Mouse (Mus musculus) neural tube, embryonic 12.5 days (tissue): ENCODE measurements at regions not wholly inside any gene's neighbourhood (a gene's known extent, or its start where the extent isn't known, plus 50 kb on each side); places are given as distances from the start of the nearest gene placed in this dataset.

Experiments used
- ATAC-seq: fragments of 200-750 bp; cut with Nextera tagmentation; 2 replicates; pipeline ENCODE4 v1.8.0; 2017; ENCODE audit warnings: low read depth, mild to moderate bottlenecking, moderate TSS enrichment, moderate library complexity; ENCODE audit not compliant: low FRiP score
- H3K27ac ChIP-seq: fragments of 300-500 bp; sonication (generic); 2 replicates; pipeline ENCODE4 v1.5.1; 2016
- H3K27me3 ChIP-seq: fragments of 300-500 bp; sonication (generic); replicated peaks from 2 replicates; pipeline ENCODE4 v1.6.1; 2016; ENCODE audit warnings: mild to moderate bottlenecking
- H3K36me3 ChIP-seq: fragments of 300-500 bp; sonication (generic); 2 replicates; pipeline ENCODE4 v1.6.1; 2016; ENCODE audit warnings: mild to moderate bottlenecking
- H3K4me1 ChIP-seq: fragments of 300-500 bp; sonication (generic); 2 replicates; pipeline ENCODE4 v1.6.1; 2016
- H3K4me2 ChIP-seq: fragments of 300-500 bp; sonication (generic); replicated peaks from 2 replicates; pipeline ENCODE4 v1.6.1; 2016; ENCODE audit warnings: mild to moderate bottlenecking
- H3K4me3 ChIP-seq: fragments of 300-500 bp; sonication (generic); 2 replicates; pipeline ENCODE4 v1.5.1; 2016
- H3K9ac ChIP-seq: fragments of 300-500 bp; sonication (generic); 2 replicates; pipeline ENCODE4 v1.6.1; 2016; ENCODE audit warnings: mild to moderate bottlenecking
- H3K9me3 ChIP-seq: fragments of 300-500 bp; sonication (generic); 2 replicates; pipeline ENCODE4 v1.6.1; 2016; ENCODE audit warnings: mild to moderate bottlenecking
- WGBS: fragments of 180-500 bp; shearing (Covaris S2); methylation state at CpG from one replicate; pipeline ENCODE4 v1.1.7; 2016; 5-methylcytosine and 5-hydroxymethylcytosine counted together

GRCm38 (mm10) chr12:36842957-36843356, 265.4 kb upstream of the Meox2 start:
- Histone ChIP-seq H3K27ac (no peak overlapping the region), H3K4me2 (no peak overlapping the region), H3K36me3 (no peaks in the 10 kb centered on the region), H3K9me3 (no peaks in the 10 kb centered on the region), H3K27me3 (no peaks in the 10 kb centered on the region), H3K4me1 (no peaks in the 10 kb centered on the region), H3K4me3 (no peak overlapping the region), H3K9ac (no peak overlapping the region)
- 95% methylated on average over 1 of the region's 1 CpGs for WGBS
- no peak for ATAC-seq

DNA sequence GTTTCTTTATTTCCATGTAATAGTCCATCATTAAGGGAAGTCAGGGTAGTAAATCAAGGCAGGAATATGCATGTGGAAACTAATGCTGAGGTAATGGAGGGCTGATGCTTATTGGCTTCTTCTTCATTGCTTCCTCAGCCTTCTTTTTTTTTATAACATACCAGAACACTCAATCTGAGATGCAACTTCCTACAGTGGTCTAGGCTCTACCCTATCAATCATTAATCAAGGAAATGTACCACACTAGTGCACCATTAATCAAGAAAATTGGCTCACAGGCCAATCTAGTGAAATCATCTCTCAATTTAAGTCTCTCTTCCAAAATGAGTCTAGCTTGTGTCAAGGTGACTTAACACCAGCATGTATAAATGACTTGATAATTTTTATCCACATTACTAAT, 263.2 kb upstream of the Meox2 start:
- Histone ChIP-seq H3K27ac (no peak overlapping the region), H3K36me3 (no peaks in the 10 kb centered on the region), H3K4me1 (no peaks in the 10 kb centered on the region), H3K27me3 (no peaks in the 10 kb centered on the region), H3K4me3 (no peak overlapping the region), H3K9me3 (no peaks in the 10 kb centered on the region), H3K9ac (no peak overlapping the region), H3K4me2 (no peak overlapping the region)
- ATAC-seq = no peak

DNA sequence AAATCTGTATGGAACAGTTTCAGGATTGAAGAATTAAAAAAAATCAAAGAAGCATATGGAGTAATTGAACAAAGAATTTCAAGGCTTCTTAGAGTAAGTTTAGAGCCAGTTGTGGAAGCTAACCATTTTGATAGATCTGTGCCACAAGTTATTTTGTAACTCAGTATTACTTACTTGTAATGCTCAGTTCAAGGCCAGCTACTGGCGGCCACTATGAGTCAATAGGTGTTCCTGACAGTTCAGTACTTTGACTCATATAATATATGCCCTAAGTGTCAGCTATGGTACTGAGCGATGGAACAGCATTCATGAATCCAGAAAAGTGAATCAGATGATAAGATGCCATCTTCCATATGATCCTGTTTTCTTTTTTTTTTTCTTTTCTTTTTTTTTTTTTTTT, 259.3 kb upstream of the Meox2 start:
- 90% methylated on average over 2 of the region's 2 CpGs for WGBS

GRCm38 (mm10) chr12:36863113-36863512, 245.2 kb upstream of the Meox2 start:
- H3K4me3 ChIP-seq = no peak overlapping the region
- H3K4me2 ChIP-seq = no peak overlapping the region
- H3K9ac ChIP-seq = no peak overlapping the region
- no peaks in the 10 kb centered on the region for H3K9me3 ChIP-seq
- H3K4me1 ChIP-seq = no peaks in the 10 kb centered on the region
- WGBS = 86% methylated on average over 7 of the region's 7 CpGs
- no peaks in the 10 kb centered on the region for H3K27me3 ChIP-seq
- ATAC-seq = no peak
- no peak overlapping the region for H3K27ac ChIP-seq
- H3K36me3 ChIP-seq = no peaks in the 10 kb centered on the region

More for the DNA sequence above, 259.3 kb upstream of the Meox2 start:
- H3K36me3 ChIP-seq = no peaks in the 10 kb centered on the region
- H3K4me3 ChIP-seq = no peak overlapping the region
- no peaks in the 10 kb centered on the region for H3K4me1 ChIP-seq
- H3K27ac ChIP-seq = no peak overlapping the region
- H3K9ac ChIP-seq = no peak overlapping the region
- H3K9me3 ChIP-seq = no peaks in the 10 kb centered on the region
- no peaks in the 10 kb centered on the region for H3K27me3 ChIP-seq
- ATAC-seq = no peak
- no peak overlapping the region for H3K4me2 ChIP-seq

DNA sequence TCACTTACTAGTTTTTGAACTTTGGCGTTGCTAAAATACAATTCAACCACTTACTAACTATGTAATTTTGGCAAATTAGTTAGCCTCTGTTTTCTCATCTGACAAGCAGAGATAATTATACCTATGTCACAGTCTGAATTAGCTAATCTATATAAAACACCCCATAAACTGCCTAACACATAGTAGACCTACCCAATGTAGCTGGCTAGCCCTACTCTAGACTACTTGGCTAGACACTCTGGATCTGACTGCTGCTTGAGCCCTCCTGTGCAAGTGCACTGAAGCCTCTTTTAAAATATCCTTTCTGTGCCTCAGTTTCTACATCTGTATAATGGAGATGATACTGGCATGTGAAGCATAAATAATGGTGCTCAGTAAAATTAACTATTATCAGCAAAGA, 227.6 kb upstream of the Meox2 start:
- no peak for ATAC-seq
- no peaks in the 10 kb centered on the region for H3K36me3 ChIP-seq
- no peak overlapping the region for H3K4me3 ChIP-seq
- no peaks in the 10 kb centered on the region for H3K9me3 ChIP-seq
- H3K9ac ChIP-seq = no peak overlapping the region
- 98% methylated on average over 1 of the region's 1 CpGs for WGBS
- no peak overlapping the region for H3K27ac ChIP-seq
- no peaks in the 10 kb centered on the region for H3K4me1 ChIP-seq
- no peaks in the 10 kb centered on the region for H3K27me3 ChIP-seq
- no peak overlapping the region for H3K4me2 ChIP-seq

DNA sequence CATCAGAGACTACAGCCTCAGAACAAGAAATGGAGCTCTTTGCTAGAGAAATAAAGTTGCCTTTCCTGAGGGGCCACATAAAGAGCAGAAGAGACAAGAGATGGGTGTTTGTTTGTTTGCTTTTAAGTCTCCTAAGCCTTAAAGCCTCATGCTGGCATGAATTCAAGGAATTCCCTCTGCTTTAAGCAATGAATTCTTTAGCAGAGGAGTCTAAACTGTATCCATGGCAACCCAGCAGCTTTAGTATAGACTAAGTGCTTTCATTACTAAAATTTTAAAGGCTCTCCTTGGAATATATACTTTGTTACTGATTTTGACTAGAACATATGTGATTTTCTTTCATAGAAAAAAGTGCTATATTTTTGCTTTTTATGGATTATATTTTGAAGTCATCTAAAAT, 195.0 kb upstream of the Meox2 start:
- no peak for ATAC-seq
- H3K9ac ChIP-seq = no peak overlapping the region

DNA sequence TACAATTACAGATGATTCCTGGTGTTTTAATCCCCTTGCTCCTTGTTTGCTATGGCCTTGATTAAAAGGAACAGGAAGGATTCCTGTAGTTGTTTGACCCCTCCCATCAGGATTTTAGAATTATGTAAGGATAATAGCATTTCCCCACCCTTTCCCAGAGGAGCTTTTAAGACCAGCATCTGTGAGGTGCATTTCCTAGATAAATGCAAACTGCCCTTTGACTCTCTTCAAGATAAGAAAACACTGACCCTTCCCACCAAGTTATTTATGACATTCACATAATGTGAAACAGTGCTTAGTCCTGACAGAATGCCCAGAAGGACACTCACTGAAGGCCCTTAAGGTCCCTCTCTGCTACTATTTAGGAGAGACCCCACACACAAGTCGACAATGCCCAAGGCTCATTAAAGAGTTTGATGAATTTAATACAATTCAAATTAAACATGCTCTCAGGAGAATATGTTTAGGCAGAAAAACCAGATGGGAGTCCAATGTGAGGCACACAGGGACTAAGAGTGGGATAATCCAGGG, 190.7 kb upstream of the Meox2 start:
- H3K4me1 ChIP-seq = peaks cover 4% of the 10 kb centered on the region; the same call in 1 of the 2 replicates
- ATAC-seq = no peak
- no peaks in the 10 kb centered on the region for H3K9me3 ChIP-seq
- no peak overlapping the region for H3K4me2 ChIP-seq
- H3K4me3 ChIP-seq = no peak overlapping the region
- H3K36me3 ChIP-seq = no peaks in the 10 kb centered on the region
- H3K27me3 ChIP-seq = no peaks in the 10 kb centered on the region
- WGBS = 13% methylated on average over 1 of the region's 1 CpGs
- H3K27ac ChIP-seq = no peak overlapping the region
- H3K9ac ChIP-seq = no peak overlapping the region

More for the DNA sequence above, 195.0 kb upstream of the Meox2 start:
- Histone ChIP-seq H3K4me1 (peaks cover 3% of the 10 kb centered on the region; the same call in 1 of the 2 replicates), H3K4me2 (no peak overlapping the region), H3K4me3 (no peak overlapping the region), H3K9me3 (no peaks in the 10 kb centered on the region), H3K36me3 (no peaks in the 10 kb centered on the region), H3K27ac (no peak overlapping the region), H3K27me3 (no peaks in the 10 kb centered on the region)

DNA sequence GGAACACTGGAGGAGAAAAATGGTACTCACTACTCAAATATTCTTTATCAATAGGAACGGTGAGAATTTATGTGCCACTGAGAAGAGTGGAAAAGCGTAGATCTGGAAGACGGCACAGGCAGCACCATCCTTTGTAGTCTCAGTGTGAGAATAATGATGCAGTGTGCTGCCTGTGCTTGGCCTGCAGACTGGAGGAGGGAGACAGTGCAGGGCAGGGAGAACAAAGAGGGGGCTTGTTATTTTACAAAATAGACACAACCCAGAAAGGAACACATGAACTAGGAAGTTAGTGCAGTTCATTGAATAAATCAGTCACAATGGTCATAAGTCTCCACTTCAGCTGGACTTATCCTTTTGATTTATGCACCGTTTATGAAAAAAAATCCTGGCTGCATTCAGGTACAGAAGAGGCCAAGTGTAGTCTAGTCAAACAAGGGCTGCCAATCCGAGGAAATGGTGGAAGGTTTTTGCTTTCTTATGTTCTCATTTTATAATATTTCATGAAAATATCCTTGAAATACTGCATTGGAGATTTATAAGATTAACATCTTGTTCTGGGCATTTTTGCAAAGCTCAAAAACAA, 190.0 kb upstream of the Meox2 start:
- H3K36me3 ChIP-seq = no peaks in the 10 kb centered on the region
- 29% methylated on average over 5 of the region's 5 CpGs for WGBS
- peaks cover 4% of the 10 kb centered on the region; the same call in 1 of the 2 replicates for H3K4me1 ChIP-seq
- no peak overlapping the region for H3K4me3 ChIP-seq
- no peak overlapping the region for H3K4me2 ChIP-seq
- H3K9ac ChIP-seq = no peak overlapping the region
- H3K9me3 ChIP-seq = no peaks in the 10 kb centered on the region
- ATAC-seq = peak; percentile 88
- H3K27ac ChIP-seq = no peak overlapping the region
- H3K27me3 ChIP-seq = no peaks in the 10 kb centered on the region

GRCm38 (mm10) chr12:36923558-36923957, 184.8 kb upstream of the Meox2 start:
- WGBS = 86% methylated on average over 2 of the region's 2 CpGs
- no peaks in the 10 kb centered on the region for H3K27me3 ChIP-seq
- no peaks in the 10 kb centered on the region for H3K36me3 ChIP-seq
- no peaks in the 10 kb centered on the region for H3K9me3 ChIP-seq
- no peaks in the 10 kb centered on the region for H3K4me1 ChIP-seq
- H3K4me3 ChIP-seq = no peak overlapping the region
- no peak overlapping the region for H3K9ac ChIP-seq
- no peak overlapping the region for H3K27ac ChIP-seq
- no peak for ATAC-seq
- no peak overlapping the region for H3K4me2 ChIP-seq

DNA sequence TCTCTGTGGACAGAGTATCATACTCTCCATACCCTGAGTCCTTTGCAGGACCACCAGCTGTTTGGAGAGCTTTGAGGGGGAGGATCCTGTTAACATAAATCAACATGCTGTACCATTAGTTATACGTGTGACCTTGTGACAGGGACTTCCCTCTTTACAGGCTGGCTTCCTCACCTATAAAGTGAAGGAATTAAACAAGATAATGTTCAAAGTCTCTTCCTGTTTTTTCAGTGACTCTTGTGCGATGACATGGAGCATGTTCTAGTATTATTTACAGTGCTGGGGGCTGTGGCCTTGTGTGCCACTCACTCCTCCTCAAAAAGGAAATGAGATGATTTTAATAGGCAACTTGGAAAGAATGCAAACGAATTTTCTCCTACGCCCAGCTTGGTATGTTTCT, 182.1 kb upstream of the Meox2 start:
- no peak overlapping the region for H3K9ac ChIP-seq
- H3K4me2 ChIP-seq = no peak overlapping the region
- H3K27ac ChIP-seq = no peak overlapping the region
- H3K27me3 ChIP-seq = no peaks in the 10 kb centered on the region
- 61% methylated on average over 4 of the region's 4 CpGs for WGBS
- no peaks in the 10 kb centered on the region for H3K4me1 ChIP-seq
- no peaks in the 10 kb centered on the region for H3K36me3 ChIP-seq
- no peaks in the 10 kb centered on the region for H3K9me3 ChIP-seq
- H3K4me3 ChIP-seq = no peak overlapping the region
- ATAC-seq = no peak

- H3K36me3 ChIP-seq = no peaks in the 10 kb centered on the region
- H3K4me1 ChIP-seq = peaks cover 6% of the 10 kb centered on the region; the same call in 1 of the 2 replicates
- 4% methylated on average over 6 of the region's 6 CpGs for WGBS
- H3K9me3 ChIP-seq = no peaks in the 10 kb centered on the region
- no peak for ATAC-seq
- no peak overlapping the region for H3K9ac ChIP-seq
- no peaks in the 10 kb centered on the region for H3K27me3 ChIP-seq
- no peak overlapping the region for H3K4me3 ChIP-seq
- H3K4me2 ChIP-seq = no peak overlapping the region
- no peak overlapping the region for H3K27ac ChIP-seq
These were observed 175.2 kb upstream of the Meox2 start for GRCm38 (mm10) chr12:36933118-36933610.

DNA sequence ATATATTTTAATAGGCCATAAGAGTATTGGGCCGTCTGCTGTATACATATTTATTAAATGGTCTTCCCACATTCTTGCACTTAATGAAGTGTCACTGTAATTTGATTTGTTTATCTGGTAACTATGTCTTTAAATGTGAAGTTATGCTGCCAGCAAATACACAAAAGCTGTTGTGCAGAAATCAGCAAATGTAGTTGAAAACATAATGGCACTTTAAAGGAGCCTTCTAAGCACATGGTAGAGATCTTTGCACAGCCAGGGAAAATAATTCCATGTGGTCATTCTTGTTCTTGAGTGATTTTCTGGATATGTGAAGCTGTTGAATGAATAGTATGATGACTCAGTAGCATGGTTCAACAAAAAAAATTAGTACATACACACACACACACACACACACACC, 164.4 kb upstream of the Meox2 start:
- Histone ChIP-seq H3K27me3 (no peaks in the 10 kb centered on the region), H3K4me1 (no peaks in the 10 kb centered on the region), H3K36me3 (no peaks in the 10 kb centered on the region), H3K9ac (no peak overlapping the region), H3K4me3 (no peak overlapping the region), H3K27ac (no peak overlapping the region), H3K4me2 (no peak overlapping the region), H3K9me3 (no peaks in the 10 kb centered on the region)
- 93% methylated on average over 1 of the region's 1 CpGs for WGBS
- ATAC-seq = no peak

GRCm38 (mm10) chr12:36945964-36946363, 162.4 kb upstream of the Meox2 start:
- Histone ChIP-seq H3K4me2 (no peak overlapping the region), H3K27ac (no peak overlapping the region), H3K9ac (no peak overlapping the region), H3K27me3 (no peaks in the 10 kb centered on the region), H3K4me1 (no peaks in the 10 kb centered on the region), H3K9me3 (no peaks in the 10 kb centered on the region), H3K4me3 (no peak overlapping the region), H3K36me3 (no peaks in the 10 kb centered on the region)
- 42% methylated on average over 1 of the region's 1 CpGs for WGBS
- no peak for ATAC-seq
